Mouse (Mus musculus): ENCODE data around the gene Srgap1.

The Srgap1 gene

DNA sequence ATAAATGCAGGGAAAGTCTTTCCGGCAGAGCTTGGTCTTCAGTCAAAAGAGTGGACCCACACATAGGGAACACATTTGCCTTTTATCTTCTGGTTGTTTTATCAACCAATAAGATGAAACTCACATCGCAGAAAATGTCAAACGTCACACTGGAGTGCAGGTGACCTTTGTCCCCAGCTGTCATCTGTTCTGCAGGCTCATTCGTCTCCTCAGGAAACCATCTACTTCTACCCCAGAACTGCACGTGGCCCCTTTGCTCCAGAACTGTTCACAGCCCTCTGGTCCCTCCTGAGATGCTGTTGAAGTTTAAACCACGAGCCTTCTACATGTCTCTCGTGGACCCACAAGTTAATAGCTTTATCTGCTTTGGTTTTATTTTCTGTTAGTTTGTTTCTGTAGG lies 168.3 kb downstream of the Srgap1 start:
- no peak for DNase-seq (ENCODE audit: low read depth)

DNA sequence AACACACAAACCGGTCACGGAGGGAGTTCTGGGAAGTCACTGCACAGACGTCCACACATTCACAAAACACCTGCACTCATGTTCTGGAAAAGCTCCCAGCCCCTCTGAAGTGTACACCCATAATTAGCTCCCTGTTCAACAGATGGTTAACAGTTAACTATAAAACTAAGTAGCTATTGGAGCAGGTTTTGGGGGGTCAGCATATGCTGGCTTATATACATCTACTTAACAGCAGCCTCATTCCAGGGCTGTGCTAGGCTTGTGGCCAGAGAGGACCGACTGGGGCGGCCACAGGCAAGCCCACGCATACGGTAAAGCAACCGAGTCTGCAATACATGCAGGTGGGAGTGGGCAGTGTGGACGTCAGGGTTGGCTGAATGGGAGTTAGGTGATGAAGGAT lies 169.2 kb downstream of the Srgap1 start:
- DNase-seq (ENCODE audit: low read depth), result no peak

DNA sequence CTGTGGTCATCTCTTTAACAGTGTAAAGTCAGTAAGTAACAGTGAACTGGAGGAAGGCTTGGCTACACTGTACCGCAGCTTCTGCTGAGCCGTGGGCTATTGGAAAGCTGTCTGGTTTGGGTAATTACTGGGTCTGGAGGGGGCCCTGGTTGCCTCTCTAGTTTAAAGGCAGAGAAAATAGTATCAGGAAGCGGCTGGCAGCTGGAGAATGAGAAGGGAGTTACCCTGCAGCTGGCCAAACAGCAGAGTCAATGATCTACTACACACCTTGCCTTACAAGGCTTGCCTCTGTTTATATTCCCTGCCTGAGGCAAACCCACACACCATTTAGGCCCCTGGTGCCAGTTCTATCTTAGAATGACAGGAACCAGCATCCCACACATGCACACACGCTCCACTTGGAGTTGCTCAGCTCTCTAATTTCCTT lies 174.0 kb downstream of the Srgap1 start:
- no peak for DNase-seq (ENCODE audit: low read depth)

DNA sequence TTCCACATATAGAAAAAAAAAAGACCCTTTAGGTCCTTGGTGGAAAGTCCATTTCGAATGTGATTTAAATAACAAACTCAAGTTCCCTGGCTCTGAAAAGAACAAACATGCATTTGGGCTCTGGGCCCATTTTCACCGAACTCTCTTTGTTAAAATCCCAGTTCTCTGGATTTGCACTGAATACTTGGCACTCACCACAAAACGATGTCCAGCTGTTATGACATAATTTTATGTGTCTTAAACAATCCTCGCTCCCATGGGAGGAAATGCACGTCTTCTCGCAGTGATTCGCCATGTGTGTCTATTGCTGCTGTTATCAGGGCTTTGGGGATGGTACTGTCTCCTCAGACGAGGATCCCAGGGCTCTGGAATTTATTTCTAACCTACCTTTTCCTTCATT lies 177.2 kb downstream of the Srgap1 start:
- DNase-seq (ENCODE audit: low read depth), result no peak

DNA sequence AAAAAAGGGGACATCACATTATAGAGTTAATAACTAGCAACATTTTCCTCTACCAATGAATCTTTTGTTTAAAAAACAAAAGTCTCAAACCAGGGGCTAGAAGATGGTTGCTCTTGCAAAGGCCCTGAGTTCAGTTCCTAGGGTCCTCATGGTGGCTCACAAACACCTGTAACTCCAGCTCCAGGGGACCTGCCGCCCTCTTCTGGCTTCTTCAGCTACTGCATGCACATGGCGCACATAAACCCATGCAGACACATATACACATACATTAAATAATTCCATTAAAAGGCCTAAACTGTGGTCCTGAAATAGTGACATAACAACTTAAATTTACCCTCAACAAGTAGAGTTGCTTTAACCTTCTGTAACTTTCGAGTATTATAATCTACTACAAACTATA lies 178.9 kb downstream of the Srgap1 start:
- no peak for DNase-seq (ENCODE audit: low read depth)

DNA sequence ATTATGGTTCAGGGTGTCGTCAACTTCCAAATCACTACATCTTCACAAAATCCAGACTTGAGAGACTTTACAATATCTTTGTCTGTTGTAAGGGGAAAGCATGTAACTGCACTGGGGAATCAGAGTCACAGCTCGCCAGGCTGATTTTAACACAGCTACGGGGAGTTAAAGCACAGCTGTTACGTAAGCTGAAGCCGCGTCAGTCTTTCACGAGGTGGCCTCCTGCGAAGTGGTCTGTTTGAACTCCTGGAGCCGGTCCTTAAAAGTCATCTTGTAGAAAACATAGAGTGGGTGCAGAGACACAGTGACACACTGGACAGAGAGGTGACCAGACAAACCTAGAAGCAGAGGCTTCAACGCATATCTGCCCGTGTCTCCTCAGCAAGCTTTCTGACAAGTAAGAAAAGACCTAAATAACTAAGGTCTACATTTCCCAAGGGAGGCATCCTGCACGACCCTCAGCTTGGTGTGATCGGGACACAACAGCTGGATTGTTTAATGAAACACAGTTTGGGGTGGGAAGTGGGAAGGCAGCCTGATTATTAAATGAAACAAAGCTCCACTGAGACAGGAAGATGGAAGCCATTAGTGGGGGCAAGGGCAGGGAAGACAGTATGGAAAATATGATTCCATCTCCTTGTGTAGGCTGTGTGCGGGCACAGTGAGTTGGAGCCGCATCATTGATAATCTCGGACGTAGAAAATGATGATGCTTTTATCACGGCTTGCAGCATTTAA lies 181.4 kb downstream of the Srgap1 start:
- no peak for DNase-seq (ENCODE audit: low read depth)

DNA sequence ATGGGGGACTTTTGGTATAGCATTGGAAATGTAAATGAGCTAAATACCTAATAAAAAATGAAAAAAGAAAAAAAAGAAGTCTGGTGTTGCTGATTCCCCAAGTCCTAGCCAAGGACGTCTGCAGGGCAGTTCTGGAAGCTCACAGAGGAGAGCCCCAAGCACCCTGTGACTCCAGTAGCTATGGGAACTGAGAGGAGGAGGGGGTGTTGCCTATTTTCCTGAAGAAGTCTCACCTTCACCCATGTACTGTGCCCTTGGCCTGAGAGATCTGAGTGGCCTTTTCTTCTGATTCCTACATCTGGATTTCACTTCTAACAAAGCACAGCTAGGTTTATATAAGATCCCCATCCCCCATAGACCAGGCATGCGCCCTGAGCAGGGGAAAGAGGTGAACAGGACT lies 186.2 kb downstream of the Srgap1 start:
- DNase-seq (ENCODE audit: low read depth), result no peak

DNA sequence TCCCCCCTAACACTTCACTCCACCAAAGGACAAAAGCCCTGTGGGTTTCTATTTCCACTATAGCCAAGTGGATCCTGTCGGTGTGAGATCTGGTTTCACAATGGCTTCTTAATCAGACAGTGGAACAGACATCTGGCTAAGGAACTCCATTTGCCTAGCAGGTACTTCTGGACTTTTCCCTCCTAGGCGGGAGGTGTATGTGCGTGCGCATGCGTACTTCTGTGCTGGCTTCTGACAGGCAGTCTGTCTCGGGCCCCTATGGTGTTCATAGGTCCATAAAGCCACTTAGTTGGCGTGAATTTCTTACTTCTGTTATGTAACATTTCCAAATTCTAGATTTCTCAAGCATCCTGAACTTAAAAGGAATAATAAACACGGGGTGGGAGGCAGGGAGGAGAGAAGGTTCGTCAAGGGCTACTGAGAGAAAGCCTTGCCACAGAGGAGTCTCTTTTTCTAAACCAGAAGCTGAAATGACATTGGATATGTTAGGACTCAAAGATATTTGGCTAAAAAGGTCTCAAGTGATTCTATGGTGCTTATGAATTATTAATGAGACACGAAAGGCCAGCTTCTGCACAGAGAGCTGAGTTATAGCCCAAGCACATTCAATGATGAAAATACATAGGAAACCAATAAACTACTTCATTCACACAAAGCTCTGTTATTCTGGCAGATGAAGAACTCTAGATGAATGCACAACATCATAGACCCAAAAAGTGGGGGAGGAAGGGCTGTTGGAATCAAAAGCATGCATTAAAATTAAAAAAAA lies 187.1 kb downstream of the Srgap1 start:
- DNase-seq (ENCODE audit: low read depth), result no peak

DNA sequence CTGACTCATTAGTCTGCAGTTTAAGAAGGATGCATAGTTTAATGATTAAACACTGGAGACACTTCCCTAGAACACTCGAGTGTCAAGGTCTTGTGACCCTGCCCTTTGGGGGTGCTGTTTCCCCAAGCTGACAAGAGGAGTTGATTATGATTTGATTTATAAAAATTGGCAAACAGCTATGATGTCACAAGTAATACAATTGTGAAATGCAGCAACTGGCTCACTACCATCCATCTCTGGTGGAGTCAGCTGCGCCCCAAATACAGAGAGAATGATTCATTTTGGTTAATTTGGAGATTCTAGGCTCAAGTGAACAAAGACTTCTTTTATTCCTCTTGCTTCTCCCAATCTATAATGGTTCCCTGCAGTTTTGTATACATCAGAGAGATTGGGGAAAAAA lies 188.2 kb downstream of the Srgap1 start:
- no peak for DNase-seq (ENCODE audit: low read depth)

DNA sequence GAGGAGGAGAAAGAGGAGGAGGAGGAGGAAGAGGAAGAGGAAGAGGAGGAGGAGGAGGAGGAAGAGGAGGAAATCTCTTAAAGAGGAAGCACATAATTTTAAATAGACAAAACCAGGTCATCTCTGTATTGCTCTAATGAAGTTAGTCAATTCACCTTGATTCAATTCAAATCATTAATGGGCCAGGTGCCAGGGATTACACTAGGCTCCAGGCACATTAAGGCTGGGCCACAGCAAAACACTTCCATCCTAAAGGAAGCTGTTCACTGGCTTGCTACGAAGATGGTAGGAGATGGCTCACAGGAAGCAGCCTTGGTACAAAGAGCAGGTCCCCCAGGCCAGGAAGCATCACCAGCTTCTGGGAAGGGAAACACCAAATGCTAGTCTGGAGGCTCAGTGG lies 189.0 kb downstream of the Srgap1 start:
- DNase-seq (ENCODE audit: low read depth), result no peak

DNA sequence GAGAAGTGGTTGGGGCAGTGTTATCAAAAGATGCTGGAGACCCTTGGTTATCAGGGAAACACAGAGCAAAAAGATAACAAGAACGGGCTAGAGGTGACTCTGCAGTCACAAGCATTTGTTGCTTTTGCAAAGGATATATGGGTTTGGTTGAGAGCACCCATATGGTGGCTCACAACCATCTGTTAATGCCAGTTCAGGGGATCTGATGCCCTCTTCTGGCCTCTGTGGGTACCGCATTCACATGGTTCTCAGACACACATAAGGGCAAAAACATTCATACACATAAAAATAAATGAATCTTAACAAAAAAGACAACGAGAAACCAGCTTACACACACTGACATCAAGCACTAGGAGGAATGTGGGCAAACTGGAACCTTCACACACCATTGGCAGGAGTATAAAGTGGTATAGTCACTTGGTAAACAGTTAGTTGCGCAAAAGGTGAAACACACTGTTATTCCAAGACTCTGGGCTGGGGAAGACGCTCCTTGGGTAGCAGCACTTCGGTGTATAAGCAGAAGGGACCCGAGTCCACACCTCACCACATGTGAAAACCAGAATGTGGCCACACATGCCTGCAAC lies 191.2 kb downstream of the Srgap1 start:
- peak; percentile 26 for DNase-seq (ENCODE audit: low read depth)

DNA sequence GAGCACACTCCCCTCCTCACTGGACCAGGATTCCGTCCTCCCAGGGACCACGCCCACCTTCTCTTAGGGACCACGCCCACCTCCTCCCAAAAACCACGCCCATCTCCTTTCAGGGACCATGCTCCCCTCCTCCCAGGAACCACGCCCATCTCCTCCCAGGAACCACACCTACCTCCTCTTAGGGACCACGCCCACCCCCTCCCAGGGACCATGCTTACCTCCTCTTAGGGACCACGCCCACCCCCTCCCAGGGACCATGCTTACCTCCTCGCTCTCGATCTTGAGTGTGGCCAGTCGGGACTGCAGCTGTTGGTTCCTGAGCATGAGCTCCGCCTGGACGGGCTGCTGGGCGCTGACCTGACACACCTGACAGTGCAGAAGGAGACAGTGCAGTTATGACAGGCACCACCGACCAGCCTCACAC lies 193.7 kb downstream of the Srgap1 start:
- DNase-seq (ENCODE audit: low read depth), result no peak

DNA sequence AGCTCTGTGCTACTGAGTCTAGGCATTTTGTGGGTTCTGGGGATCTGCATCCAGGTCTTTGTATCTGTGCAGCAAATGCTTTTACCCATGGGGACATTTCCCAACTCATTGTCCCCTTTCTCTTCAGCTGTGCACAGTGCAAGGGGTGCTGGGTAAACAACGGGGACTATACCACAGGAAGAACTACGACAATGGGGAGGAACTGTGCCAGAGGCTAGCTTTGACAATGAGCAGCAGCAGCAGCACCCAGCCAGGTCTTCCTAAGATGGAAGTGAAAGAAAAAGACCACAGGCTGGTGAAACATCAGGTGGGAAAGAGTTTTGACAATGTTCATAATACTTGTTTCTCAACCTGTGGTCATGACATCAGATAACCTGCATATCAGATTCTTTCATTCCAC lies 197.6 kb downstream of the Srgap1 start:
- no peak for DNase-seq (ENCODE audit: low read depth)

DNA sequence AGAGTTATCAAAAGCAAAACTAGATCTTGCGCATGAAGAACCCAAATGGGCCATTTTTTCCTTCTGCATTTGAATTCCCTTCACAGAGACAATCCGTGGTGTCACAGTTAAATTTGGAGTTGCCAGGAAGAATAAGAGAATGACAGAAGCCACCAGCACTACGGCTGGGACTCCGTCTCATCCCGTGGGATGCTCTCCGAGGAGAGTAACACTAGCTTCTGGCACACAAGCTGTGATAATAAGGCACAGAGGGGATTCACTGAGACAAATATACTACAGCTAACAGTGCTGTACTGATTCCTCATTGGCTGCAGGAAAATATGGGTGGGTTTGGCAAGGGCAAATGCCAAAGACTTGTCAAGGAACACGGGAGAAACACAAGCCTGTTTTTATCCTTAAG lies 201.4 kb downstream of the Srgap1 start:
- no peak for DNase-seq (ENCODE audit: low read depth)

DNA sequence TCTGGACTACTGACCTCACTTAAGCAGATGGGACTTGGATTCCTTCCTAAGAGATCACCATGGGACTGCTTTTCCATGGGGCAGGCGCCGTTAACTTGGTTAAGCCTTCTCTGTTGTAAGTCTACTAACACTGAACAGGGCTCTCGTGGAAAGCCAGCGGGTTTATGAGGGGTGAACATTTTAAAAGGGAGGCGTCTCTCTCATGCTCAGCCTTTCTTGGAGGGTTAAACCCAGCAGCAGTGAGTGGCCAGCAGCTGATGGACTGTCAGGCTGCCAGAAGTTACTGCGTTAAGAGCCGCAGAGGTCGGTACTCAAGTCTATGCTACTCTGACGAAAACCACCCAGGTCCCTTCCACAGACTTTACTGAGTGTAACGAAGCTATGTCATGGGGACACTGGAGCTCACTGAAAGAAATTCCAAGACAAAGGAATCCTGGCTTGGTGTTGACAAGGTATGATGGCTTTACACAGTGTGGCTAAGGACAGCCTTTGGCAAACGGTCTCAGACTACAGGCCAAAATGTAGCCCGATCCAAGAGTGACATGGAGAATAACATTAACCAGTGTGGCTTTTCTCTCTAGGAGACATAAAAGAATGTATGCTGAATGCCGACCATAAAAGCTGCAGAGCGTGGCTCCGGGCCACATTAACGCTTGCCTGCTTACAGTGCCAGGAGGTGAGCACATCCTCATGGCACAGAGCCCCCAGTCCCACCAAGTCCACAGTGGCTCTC lies 209.8 kb downstream of the Srgap1 start:
- no peak for DNase-seq (ENCODE audit: low read depth)

DNA sequence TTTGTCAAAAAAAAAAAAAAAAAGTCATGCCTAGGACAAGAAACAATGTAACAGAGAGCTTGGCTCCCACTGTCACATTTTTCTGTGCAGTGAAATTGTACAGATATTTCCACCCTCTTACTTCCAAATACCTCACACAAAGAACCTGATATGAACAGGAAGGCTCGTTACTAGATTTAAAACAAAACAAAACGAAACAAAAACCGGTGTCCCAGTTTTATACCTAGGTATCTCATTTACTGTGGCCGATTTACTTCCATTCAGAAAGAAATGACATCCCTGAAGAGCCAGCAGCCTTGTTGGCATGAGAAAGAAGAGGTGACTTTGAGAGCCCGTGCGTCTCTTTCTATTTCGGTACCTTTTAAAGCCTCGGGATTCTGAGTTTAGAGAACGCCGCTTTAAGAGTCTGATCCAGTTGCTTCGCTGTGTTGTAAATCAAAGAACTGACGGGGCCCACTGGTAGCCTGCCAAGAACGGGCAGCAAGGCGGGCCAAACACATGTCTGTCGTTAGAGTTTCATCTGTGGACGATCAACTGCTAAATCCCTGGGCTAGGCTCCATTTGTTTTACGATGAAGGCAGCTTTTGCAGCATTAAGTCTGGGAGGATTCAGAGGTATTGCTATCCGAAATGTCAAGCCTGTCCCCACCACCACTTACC lies 210.5 kb downstream of the Srgap1 start:
- peak; percentile 51 for DNase-seq (ENCODE audit: low read depth)

DNA sequence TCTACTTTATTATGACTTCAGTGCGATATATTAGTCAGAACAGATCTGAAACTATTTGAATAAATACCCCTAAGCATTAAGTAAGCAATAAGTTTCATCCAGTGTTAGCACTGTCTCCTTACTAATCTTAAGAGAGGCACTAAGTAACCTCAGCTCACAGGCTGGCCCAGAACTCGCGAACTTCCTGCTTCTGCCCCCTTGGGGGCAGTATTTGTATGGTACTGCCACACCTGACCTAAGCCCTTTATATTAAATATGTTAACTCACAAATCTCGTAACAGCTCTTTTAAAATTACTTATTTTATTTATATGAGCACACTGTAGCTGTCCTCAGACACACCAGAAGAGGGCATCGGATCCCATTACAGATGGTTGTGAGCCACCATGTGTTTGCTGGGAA lies 213.7 kb downstream of the Srgap1 start:
- peak; percentile 63 for DNase-seq (ENCODE audit: low read depth)

DNA sequence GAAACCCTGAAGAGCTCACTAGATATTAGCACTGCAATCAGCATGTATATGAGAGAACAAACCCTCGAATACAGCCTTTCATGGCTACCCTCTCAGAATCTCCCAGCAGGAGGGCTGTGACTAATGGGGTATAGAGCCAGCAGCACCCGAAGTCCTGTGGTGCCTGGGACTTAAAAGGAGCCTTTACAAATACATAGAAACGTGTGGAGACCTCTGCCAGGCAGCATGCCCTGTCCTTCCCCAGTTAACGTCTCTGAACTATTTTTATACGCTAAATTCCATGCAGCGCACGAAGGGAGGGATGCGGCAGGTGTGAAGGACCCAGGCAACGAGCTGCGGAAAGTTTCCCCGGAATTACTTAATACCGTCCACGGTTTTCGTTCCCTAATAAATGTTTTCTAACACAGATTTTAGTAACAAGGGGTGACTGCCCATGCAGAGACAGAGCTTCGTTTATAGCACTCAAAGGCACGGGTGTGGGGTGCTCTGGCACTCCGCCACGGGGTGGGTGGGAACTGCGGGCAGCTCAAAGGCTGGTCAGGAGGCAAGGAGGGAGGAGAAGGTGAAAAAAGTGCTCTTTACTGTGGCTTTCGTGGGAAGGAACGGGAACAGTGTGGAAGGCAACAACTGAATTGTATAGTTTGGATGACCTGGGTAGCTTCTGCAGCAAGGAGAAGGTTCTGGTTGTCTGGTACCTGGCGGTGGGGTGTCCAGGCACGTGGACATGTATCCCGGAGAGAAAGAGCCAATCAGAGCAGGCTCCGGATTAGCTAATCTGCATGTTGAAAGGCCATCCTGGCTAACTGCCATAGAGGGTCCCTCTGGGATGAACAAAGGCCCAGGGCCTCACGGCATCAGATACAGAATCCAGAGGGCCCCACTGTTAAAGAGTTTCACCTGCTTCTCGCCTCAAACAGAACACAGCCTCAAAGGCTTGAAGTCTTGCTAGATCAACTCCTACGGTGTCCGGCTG lies 216.5 kb downstream of the Srgap1 start:
- DNase-seq (ENCODE audit: low read depth), result no peak

DNA sequence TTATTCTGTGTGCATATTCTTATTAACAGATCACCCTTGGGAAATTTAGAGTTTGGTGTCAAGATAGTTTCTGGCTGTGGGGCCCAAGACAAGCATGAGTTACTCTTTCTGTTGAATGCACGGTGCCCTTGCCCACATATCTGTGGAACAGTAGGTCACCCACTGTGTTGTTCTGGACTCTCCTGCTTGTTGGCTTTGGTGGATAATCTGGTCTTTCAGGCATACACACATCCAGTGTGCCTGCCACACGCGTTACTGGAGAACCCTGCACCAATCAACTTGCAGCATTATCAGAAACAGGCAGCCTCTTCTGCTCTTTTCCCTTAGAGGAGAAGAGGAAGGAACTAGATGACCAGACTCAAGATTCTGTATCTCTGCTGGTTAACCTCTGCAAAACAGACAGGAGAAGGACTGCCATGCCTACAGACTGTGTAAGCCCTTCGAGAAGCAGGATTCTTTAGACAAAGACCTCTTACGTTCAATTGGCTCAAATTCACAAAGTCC lies 217.3 kb downstream of the Srgap1 start:
- DNase-seq (ENCODE audit: low read depth), result no peak

DNA sequence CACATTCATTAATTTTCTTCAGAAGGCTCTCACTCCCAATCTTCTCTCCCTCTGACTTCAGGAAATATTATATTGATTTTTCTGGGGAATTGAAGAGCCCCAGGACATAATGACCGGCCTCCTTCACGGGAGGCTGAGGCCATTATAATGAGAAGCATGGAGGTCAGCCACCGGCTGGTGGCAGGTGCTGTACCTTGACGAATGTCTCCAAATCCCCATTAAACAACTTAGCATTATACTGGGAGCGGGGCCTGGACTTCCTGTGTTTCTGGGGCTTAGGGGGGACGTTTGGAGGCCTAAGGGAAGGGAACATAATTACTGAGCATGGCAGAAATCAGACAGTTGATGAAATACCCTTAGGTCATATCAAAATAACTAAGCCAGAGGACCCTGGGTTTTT lies 218.1 kb downstream of the Srgap1 start:
- no peak for DNase-seq (ENCODE audit: low read depth)

DNA sequence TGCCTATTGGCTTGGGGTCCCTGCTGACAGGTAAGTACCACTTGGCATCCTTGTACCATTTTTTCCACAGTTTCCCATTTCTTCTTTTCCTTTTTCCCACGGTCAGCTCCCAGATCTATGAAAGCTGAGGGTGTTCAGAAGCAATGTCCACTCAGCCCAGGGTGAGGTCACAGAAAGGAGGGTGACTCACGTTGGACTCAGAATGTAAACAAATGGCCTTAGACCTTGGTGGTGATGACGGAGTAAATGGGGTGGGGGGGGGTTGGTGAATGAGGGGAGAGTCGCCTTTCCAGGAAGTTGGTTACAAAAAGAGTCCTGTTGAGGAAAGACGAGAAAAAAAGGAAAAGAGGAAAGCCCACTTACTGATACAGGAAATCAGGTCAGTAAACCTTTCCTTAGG lies 224.4 kb downstream of the Srgap1 start:
- no peak for DNase-seq (ENCODE audit: low read depth)

Data from naive thymus-derived CD4-positive, alpha-beta T cell, adult 2 months (primary cell).